Mouse (Mus musculus) hindbrain, embryonic 11.5 days (tissue): ENCODE measurements around the gene Asb15. TPM values are rescaled to one million over a fixed set of nuclear protein-coding genes. Genes with fewer than 3 reads are reported as not detected.

Experiments used
- ATAC-seq: fragments of 200-750 bp; cut with Nextera tagmentation; 2 replicates; pipeline ENCODE4 v1.8.0; 2017; ENCODE audit warnings: mild to moderate bottlenecking, moderate TSS enrichment, moderate library complexity; ENCODE audit not compliant: low FRiP score
- DNase-seq: peaks from one replicate; pipeline ENCODE4 v3.0.0-alpha.2; 2015; ENCODE audit warnings: low spot score
- H3K27ac ChIP-seq: fragments of 300-500 bp; sonication (generic); 2 replicates; pipeline ENCODE4 v1.5.1; 2014; ENCODE audit warnings: mild to moderate bottlenecking, low read depth, low read length
- H3K27me3 ChIP-seq: fragments of 300-500 bp; sonication (generic); 2 replicates; pipeline ENCODE4 v1.6.1; 2014; ENCODE audit warnings: mild to moderate bottlenecking, low read length, moderate library complexity, mixed read lengths; ENCODE audit not compliant: control insufficient read depth, insufficient read depth
- H3K36me3 ChIP-seq: fragments of 300-500 bp; sonication (generic); 2 replicates; pipeline ENCODE4 v1.6.1; 2014; ENCODE audit warnings: mild to moderate bottlenecking, low read length, moderate library complexity, mixed read lengths; ENCODE audit not compliant: control insufficient read depth, insufficient read depth
- H3K4me1 ChIP-seq: fragments of 300-500 bp; sonication (generic); replicated peaks from 2 replicates; pipeline ENCODE4 v1.6.1; 2014; ENCODE audit warnings: low read length, mixed read lengths; ENCODE audit not compliant: control insufficient read depth, insufficient read depth
- H3K4me2 ChIP-seq: fragments of 300-500 bp; sonication (generic); replicated peaks from 2 replicates; pipeline ENCODE4 v1.6.1; 2014; ENCODE audit warnings: mild to moderate bottlenecking, low read depth, low read length
- H3K4me3 ChIP-seq: fragments of 300-500 bp; sonication (generic); 2 replicates; pipeline ENCODE4 v1.5.1; 2014; ENCODE audit warnings: low read depth, low read length
- H3K9ac ChIP-seq: fragments of 300-500 bp; sonication (generic); 2 replicates; pipeline ENCODE4 v1.6.1; 2014; ENCODE audit warnings: low read depth, low read length
- H3K9me3 ChIP-seq: fragments of 300-500 bp; sonication (generic); 2 replicates; pipeline ENCODE4 v1.6.1; 2016; ENCODE audit warnings: low read length; ENCODE audit not compliant: control insufficient read depth
- WGBS: fragments of 180-500 bp; shearing (Covaris S2); extraction: QIAGEN DNeasy Blood & Tissue Kit; methylation state at CpG from one replicate; pipeline ENCODE4 v1.1.7; 2014; 5-methylcytosine and 5-hydroxymethylcytosine counted together
- polyA plus RNA-seq: library from polyadenylated mRNA; unstranded; fragments of >200 nt; fragmentation: Nextera tagmentation; extraction: Ambion mirVana; gene quantifications from 2 replicates; pipeline ENCODE4 v1.2.1, GENCODE M21; 2014

Asb15 gene
- polyA plus RNA-seq, 1 experiment from 2014 or later = not detected

DNA sequence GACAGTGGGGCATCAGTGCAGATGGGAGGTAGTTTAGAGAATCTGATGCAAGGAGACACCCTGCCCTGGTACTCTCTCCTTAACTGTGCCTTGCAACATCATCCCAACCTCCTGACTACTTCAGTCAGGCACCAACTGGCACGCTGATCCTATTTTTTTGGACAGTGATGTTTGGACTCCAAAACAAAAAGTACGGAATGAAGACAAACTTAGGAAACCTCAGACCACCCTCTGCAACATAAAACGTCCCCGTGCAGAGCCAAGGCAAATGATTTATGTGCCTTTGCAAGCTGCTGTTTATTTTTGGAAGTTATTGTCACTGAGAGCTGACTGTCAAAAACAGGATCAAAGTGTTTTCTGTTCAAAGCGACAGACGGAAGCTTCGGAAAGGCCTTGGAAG, 24.1 kb downstream of the Asb15 start:
- Histone ChIP-seq H3K36me3 (no peaks in the 10 kb centered on the region), H3K27ac (no peak overlapping the region), H3K4me2 (no peak overlapping the region), H3K27me3 (no peaks in the 10 kb centered on the region), H3K9ac (no peak overlapping the region), H3K9me3 (no peaks in the 10 kb centered on the region), H3K4me1 (no peaks in the 10 kb centered on the region), H3K4me3 (no peak overlapping the region)
- no peak for ATAC-seq
- 75% methylated on average over 7 of the region's 7 CpGs for WGBS
- DNase-seq = no peak

DNA sequence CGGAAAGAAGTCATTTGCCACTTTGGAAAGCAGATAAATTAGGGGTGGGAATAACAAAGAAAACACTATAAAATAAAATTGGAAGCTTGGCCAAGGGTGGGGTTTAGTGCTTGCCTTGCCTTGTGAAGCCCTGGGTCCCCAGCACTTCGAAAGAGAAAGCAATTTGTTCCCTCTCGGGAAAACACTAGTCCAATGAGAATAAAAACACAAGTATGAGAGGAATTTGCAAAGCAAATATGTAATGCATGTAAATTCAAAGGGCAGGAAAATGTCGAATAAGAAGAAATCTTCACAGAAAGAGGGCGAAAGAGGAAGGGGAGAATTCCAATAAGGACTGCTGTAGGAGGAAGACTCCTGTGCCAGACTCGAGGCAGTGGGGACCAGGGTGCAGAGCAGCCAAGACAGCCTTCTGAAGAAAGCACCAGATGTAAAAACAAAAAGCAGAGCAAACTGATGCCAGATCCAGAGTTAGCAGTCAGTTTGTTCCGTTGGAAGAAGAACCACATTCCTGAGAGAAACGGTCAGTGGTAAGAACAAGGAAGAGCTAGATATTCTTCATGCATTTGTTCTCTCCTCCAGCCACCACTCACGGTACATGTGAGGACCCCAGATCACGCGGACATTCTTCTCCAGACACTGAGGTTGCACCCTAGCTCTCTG, 26.6 kb downstream of the Asb15 start:
- WGBS = 76% methylated on average over 11 of the region's 11 CpGs
- Histone ChIP-seq H3K4me2 (no peak overlapping the region), H3K36me3 (no peaks in the 10 kb centered on the region), H3K9ac (no peak overlapping the region), H3K4me1 (no peaks in the 10 kb centered on the region), H3K4me3 (no peak overlapping the region), H3K9me3 (no peaks in the 10 kb centered on the region), H3K27me3 (no peaks in the 10 kb centered on the region), H3K27ac (no peak overlapping the region)
- ATAC-seq = no peak
- no peak for DNase-seq

DNA sequence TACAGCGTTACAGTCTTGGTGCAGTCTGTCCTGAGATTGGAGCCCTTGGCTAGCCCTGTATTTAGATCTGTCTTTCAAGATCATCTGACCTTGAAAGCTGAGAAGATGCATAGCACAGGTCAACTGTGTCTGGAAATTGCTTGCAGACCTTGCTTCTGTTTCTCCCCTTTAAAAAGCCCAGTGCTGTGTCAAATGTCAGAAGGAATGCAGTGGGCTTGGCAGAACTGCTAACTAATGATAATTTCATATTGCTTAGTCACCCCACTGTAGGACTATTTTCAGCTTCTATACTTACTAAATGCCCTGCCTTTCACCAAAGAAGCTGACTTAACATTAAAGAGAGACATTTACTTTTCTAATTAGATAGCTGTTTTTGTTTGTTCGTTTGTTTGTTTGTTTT, 27.5 kb downstream of the Asb15 start:
- Histone ChIP-seq H3K27ac (no peak overlapping the region), H3K4me3 (no peak overlapping the region), H3K9ac (no peak overlapping the region), H3K27me3 (no peaks in the 10 kb centered on the region), H3K4me1 (no peaks in the 10 kb centered on the region), H3K4me2 (no peak overlapping the region), H3K9me3 (no peaks in the 10 kb centered on the region), H3K36me3 (no peaks in the 10 kb centered on the region)
- 73% methylated on average over 2 of the region's 2 CpGs for WGBS
- no peak for ATAC-seq
- DNase-seq = no peak

DNA sequence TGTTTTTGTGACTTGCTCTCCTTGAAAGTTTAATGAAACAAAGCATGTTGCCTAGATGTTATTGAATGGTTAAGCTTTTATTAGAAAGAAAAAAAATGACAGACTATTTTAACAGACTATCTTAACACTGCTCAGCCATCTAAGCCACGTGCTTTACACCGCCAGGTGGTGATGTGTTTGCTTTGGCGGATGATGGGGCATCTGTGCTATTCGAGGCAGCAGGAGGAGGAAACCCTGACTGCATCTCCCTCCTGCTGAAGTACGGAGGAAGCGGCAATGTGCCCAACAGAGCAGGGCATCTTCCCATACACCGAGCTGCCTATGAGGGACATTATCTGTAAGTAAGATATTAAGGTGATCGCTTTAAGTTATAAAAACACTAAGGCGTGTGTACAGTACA, 36.1 kb downstream of the Asb15 start:
- ATAC-seq (no peak), DNase-seq (no peak)
- WGBS = 77% methylated on average over 9 of the region's 9 CpGs
- no peaks in the 10 kb centered on the region for H3K4me1 ChIP-seq
- H3K9me3 ChIP-seq = no peaks in the 10 kb centered on the region
- no peak overlapping the region for H3K4me3 ChIP-seq
- no peaks in the 10 kb centered on the region for H3K36me3 ChIP-seq
- H3K27ac ChIP-seq = no peak overlapping the region
- no peaks in the 10 kb centered on the region for H3K27me3 ChIP-seq
- no peak overlapping the region for H3K9ac ChIP-seq
- no peak overlapping the region for H3K4me2 ChIP-seq

DNA sequence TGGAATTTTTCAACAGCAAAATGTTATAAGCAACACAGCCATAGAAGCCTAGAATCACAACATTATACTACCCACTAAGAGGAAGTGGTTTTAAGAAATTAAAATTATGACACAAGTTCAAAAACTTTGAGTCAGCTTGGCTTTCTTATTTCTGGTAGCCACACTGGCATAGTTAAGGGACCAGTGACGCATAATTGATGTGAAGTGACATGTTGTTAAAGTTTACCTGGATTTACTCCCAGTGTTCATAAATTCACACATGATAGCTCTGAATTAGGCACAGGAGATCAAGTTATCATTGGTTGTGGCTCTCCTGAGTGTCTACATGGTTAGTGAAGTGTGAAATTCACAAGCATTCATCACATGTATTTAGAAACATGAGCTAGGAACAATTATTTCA, 36.9 kb downstream of the Asb15 start:
- no peak for ATAC-seq
- no peak for DNase-seq

DNA sequence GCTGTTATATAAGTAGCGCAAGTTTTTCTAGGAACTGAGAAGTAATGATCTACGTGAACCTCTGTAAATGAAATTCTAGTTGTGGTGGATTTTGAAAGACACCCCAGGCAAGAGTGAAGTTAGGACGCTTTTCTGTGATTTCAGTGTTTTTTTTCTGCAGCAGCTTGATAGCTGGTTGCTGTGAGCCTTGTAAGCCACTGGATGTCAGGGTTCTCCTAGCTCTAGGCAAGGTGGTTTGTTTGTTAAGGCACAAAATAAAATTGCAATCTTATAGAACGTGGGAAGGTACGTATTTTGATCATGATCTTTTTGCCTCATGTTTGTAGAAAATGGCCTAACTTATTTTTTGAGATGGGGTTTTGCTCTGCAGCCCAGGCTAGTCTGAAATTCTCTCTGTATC, 41.0 kb downstream of the Asb15 start:
- no peak for DNase-seq
- Histone ChIP-seq H3K4me3 (no peak overlapping the region), H3K4me1 (no peaks in the 10 kb centered on the region), H3K36me3 (no peaks in the 10 kb centered on the region), H3K9ac (no peak overlapping the region), H3K27ac (no peak overlapping the region), H3K9me3 (no peaks in the 10 kb centered on the region), H3K27me3 (no peaks in the 10 kb centered on the region), H3K4me2 (no peak overlapping the region)
- ATAC-seq = no peak
- WGBS = 85% methylated on average over 5 of the region's 5 CpGs

More for the DNA sequence above, 36.9 kb downstream of the Asb15 start:
- no peak overlapping the region for H3K4me3 ChIP-seq
- H3K4me2 ChIP-seq = no peak overlapping the region
- no peaks in the 10 kb centered on the region for H3K27me3 ChIP-seq
- H3K36me3 ChIP-seq = no peaks in the 10 kb centered on the region
- WGBS = 98% methylated on average over 1 of the region's 1 CpGs
- no peak overlapping the region for H3K27ac ChIP-seq
- no peaks in the 10 kb centered on the region for H3K4me1 ChIP-seq
- H3K9me3 ChIP-seq = no peaks in the 10 kb centered on the region
- H3K9ac ChIP-seq = no peak overlapping the region

DNA sequence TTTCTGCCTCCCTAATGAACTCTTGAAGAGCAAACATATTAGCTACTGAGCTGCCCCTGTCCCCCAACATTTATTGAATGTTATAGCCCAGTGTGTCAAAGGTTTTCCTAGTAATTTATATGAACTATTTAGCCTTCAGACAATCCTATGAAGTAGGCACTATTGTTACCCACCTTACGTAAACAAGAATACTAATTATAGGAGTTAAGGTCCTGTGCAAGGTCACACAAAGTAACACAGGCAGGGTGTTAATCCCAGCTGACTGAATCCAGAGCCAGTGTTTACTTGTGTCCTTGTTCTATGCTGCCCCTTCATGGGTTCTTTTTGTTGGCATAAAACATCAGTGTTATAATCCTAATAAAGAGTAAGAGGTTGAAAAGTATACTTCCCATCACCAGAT, 41.8 kb downstream of the Asb15 start:
- no peak for ATAC-seq
- Histone ChIP-seq H3K9ac (no peak overlapping the region), H3K36me3 (no peaks in the 10 kb centered on the region), H3K27me3 (no peaks in the 10 kb centered on the region), H3K4me2 (no peak overlapping the region), H3K27ac (no peak overlapping the region), H3K4me1 (no peaks in the 10 kb centered on the region), H3K9me3 (no peaks in the 10 kb centered on the region), H3K4me3 (no peak overlapping the region)
- DNase-seq = no peak
- WGBS = 91% methylated on average over 1 of the region's 1 CpGs

DNA sequence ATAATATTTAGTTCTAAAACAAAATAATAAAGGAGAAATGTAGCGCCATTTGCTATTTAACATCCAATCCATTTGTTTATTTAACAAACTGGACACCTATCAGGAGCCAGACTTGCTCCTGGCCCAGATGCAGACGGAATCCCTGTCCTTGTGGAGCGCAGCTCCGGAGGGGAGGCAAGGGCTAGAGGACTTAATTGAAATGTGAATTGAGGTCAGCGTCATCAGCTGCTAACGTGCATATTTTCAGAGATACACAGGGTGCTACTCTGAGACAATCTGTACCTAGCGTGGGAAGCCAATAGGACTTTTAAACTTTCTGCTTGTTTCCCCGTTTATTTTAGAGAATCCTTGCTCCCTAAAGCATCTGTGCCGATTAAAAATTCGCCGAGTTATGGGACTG, 42.3 kb downstream of the Asb15 start:
- Histone ChIP-seq H3K27ac (no peak overlapping the region), H3K36me3 (no peaks in the 10 kb centered on the region), H3K4me2 (no peak overlapping the region), H3K4me1 (no peaks in the 10 kb centered on the region), H3K9me3 (no peaks in the 10 kb centered on the region), H3K9ac (no peak overlapping the region), H3K4me3 (no peak overlapping the region), H3K27me3 (no peaks in the 10 kb centered on the region)
- WGBS = 76% methylated on average over 11 of the region's 11 CpGs
- ATAC-seq (no peak), DNase-seq (no peak)

DNA sequence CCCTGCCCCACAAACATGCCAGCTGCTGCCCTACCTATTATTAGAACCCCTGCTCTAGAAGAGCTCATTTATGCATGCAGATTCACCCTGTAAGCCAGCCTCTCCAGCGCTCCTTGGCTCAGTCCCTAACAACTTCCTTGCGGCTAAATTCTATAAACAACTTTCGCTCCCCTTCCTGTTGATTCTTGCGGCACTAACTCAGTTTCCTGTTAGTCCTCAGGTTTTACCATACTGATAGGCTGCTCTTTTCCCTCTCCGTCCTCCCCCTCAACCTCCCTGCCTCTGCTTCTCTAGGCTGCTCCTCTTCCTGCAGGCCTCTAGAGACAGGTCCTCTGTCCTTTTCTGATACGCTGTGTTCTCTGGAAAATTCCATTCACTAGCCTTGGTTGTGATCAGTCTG, 43.2 kb downstream of the Asb15 start:
- DNase-seq = no peak
- 83% methylated on average over 6 of the region's 6 CpGs for WGBS
- no peak overlapping the region for H3K4me3 ChIP-seq
- no peak overlapping the region for H3K4me2 ChIP-seq
- ATAC-seq = no peak
- H3K27ac ChIP-seq = no peak overlapping the region
- no peak overlapping the region for H3K9ac ChIP-seq
- H3K4me1 ChIP-seq = no peaks in the 10 kb centered on the region
- H3K36me3 ChIP-seq = no peaks in the 10 kb centered on the region
- no peaks in the 10 kb centered on the region for H3K27me3 ChIP-seq
- H3K9me3 ChIP-seq = no peaks in the 10 kb centered on the region
